Mouse (Mus musculus) small intestine, adult 10 weeks (tissue): ENCODE data around the gene Metap2. TPM values are rescaled to one million over a fixed set of nuclear protein-coding genes. Genes with fewer than 3 reads are reported as not detected.

ENCODE experiments used
- polyA plus RNA-seq: library from polyadenylated mRNA; stranded (reverse); fragments of 350-450 nt; fragmentation: Illumina TruSeq; extraction: RNeasy Lipid Tissue Mini Kit (QIAGEN cat#74804); gene quantifications from one replicate; pipeline ENCODE4 v1.2.3, GENCODE M21; 2014; ENCODE audit warnings: low replicate concordance

Gene Metap2
- 242 TPM for polyA plus RNA-seq

DNA sequence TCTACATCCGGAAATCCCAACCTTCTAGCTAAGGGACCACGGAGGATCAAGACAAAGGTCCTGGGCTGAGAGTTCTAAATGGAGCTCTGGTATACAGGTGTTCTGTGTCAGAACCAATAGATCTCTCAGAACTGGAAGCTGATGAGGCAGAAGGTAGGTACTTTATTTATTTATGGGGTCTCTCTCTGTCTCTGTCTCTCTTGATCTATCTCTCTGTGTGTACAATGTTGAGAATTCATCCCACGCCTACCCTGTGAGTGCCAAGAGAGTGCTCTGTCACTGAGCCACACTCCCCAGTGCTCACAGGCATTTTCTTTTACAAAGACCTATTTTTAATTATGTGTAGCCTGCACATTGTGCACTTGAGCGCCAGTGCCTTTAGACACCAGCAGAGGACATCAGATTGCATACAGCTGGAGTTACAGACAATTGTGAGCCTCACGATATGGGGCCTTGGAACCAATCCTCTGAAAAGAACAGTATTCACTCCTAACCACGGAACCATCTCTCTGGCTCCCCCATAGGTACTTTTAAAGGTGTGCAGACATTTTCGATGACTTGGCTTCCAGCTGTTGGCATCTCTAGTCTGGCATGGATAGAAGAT lies at the start of gene Metap2:
TSS of gene Metap2 (minus strand) at position 51 of the 604 bp plus-strand sequence.

DNA sequence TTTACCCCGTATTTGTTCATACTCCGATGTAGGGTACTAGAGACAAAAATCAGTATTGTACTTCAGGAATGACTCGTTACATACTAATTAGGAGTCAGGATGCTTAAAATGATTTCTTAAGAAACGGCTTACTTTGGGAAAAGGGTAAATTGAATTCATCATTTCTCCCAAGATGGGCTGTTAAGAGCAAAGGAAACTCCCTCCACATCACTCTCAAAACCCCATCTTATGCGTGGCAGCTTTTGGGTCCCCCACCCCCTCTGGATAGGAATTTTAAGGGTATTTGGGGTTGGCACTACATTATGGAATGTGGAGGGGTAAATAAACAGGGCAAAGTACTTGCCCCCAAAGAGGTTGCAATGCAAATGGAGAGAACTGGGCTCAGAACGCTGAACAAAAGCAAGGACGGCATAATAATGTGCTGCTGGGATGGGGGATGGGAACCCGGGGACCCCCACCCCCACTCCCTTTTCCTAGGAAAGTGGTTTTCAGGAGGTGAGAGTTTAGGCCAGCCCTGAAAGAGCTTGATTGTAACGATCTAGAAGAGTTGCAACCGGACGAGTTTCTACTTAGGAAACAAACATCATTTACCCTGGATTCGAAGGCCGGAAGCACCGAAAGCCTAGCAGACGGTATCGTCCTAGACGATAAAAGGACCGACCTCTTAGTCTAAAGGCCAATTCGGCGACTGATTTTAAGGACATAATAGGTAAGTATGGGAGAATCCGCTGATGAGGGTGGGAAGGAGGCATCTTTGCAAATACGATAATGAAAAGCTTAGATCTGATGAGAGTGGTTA lies 65.8 kb downstream of the Metap2 start, which contains the start of gene Usp44:
TSS of gene Usp44 (plus strand) at position 625 of the 799 bp plus-strand sequence.

Other genes starting within 250 kb of the Metap2 start
- not detected for gene Usp44, start 65.5 kb downstream of the Metap2 start, polyA plus RNA-seq
- 6.5 TPM for gene Vezt, start 138.7 kb upstream of the Metap2 start, polyA plus RNA-seq
- gene Fgd6, start 138.9 kb upstream of the Metap2 start, polyA plus RNA-seq, result 11.0 TPM